ENCODE assay signal across 17 mouse cellular contexts in genomic region chr4:105554994-105555393, GRCm38 (mm10).
DNase-seq lines count a peak whose midpoint lies in the region; ATAC-seq and TF ChIP-seq lines count a peak whose summit lies in the region.
"Had no signal": no experiment of that assay in that cellular context is flagged by ENCODE, and none has a peak within 500 bp of the region (broad histone marks: within the 10 kb centered on the region; RNA-seq: fewer than 3 reads in every experiment).

No protein-coding gene starts in this region.

- H3K27me3 ChIP-seq in midbrain, postnatal 0 days (ENCODE audit: insufficient read depth, low read length), result no peaks in the 10 kb centered on the region
- H3K27me3 ChIP-seq: embryonic facial prominence, embryonic 12.5 days; forebrain, embryonic 12.5 days; heart, embryonic 12.5 days had no signal

- no peaks in the 10 kb centered on the region for H3K36me3 ChIP-seq in midbrain, postnatal 0 days (ENCODE audit: insufficient read depth, low read length)
- H3K36me3 ChIP-seq: embryonic facial prominence, embryonic 12.5 days; forebrain, embryonic 12.5 days; heart, embryonic 12.5 days; hindbrain, embryonic 10.5 days had no signal

- no peaks in the 10 kb centered on the region for H3K9me3 ChIP-seq in midbrain, postnatal 0 days (ENCODE audit: low read length)
- H3K9me3 ChIP-seq: embryonic facial prominence, embryonic 12.5 days; forebrain, embryonic 12.5 days; heart, embryonic 12.5 days; hindbrain, embryonic 10.5 days had no signal

- H3K4me3 ChIP-seq in gastrocnemius, adult 2 months, result no peak overlapping the region
- H3K4me3 ChIP-seq in midbrain, postnatal 0 days (ENCODE audit: low read depth, low read length), result no peak overlapping the region
- H3K4me3 ChIP-seq: embryonic facial prominence, embryonic 12.5 days; forebrain, embryonic 12.5 days; heart, embryonic 12.5 days; hindbrain, embryonic 10.5 days had no signal

- peak overlapping the region; percentile 59 for H3K27ac ChIP-seq in gastrocnemius, adult 2 months
- H3K27ac ChIP-seq in midbrain, postnatal 0 days (ENCODE audit: low read depth, low read length), result no peak overlapping the region
- H3K27ac ChIP-seq: embryonic facial prominence, embryonic 12.5 days; forebrain, embryonic 12.5 days; hindbrain, embryonic 10.5 days; hindbrain, embryonic 14.5 days had no signal

- DNase-seq in gastrocnemius, adult 2 months, result peak; percentile 27
- DNase-seq in gastrocnemius, adult 18-20 months (ENCODE audit: low spot score), result no peak
- peak; percentile 25 to 36 for DNase-seq in lung, adult 18-20 months
- DNase-seq in lung, postnatal 10 days, result no peak
- peak; percentile 22 for DNase-seq in urinary bladder, postnatal 14 days (ENCODE audit: low spot score)
- no peak for DNase-seq in urinary bladder, postnatal 10 days (ENCODE audit: low spot score)
- DNase-seq in left cerebral cortex, postnatal 25 days (ENCODE audit: low spot score in 2 of 2), result no peak
- no peak for DNase-seq in midbrain, postnatal 0 days (ENCODE audit: low spot score)
- DNase-seq: adrenal gland, postnatal 36 days; cerebellum, adult 11 months; cerebellum, adult 9-10 months; cerebellum, postnatal 25 days had no signal

- TF ChIP-seq CTCF in gastrocnemius, adult 2 months (IDR thresholded peaks at IDR 0.05), result no peak
- no peak for TF ChIP-seq CTCF in midbrain, postnatal 0 days (IDR thresholded peaks at IDR 0.05)

- intact Hi-C loops in gastrocnemius, adult 2 months (cut with DNase I), result loop anchor here (5.0 kb wide), 1 partner anchor 48 kb away; no protein-coding TSS in a partner anchor
- intact Hi-C loops in left cerebral cortex, postnatal 25 days (cut with DNase I), result no loop called here

- H3K4me2 ChIP-seq in midbrain, postnatal 0 days (ENCODE audit: low read depth, low read length, poor library complexity, severe bottlenecking), result no peak overlapping the region
- H3K4me2 ChIP-seq: embryonic facial prominence, embryonic 12.5 days; forebrain, embryonic 12.5 days; heart, embryonic 12.5 days; hindbrain, embryonic 14.5 days had no signal

- no peak overlapping the region for H3K9ac ChIP-seq in midbrain, postnatal 0 days (replicated peaks; ENCODE audit: low read length, poor library complexity, severe bottlenecking)
- H3K9ac ChIP-seq: embryonic facial prominence, embryonic 12.5 days; forebrain, embryonic 12.5 days; heart, embryonic 12.5 days; hindbrain, embryonic 14.5 days had no signal

- H3K4me1 ChIP-seq in midbrain, postnatal 0 days (ENCODE audit: insufficient read depth, low read length), result no peaks in the 10 kb centered on the region
- H3K4me1 ChIP-seq: forebrain, embryonic 12.5 days; heart, embryonic 12.5 days had no signal

- ATAC-seq in midbrain, postnatal 0 days (ENCODE audit: low FRiP score), result no peak

- 88% methylated on average over 8 of the region's 8 CpGs for WGBS in midbrain, postnatal 0 days

Comparison
In these comparisons a context has a peak if more than half of its experiments do, and no peak if none do; other contexts are left out.
1. DNase-seq: peak in gastrocnemius, adult 2 months (single experiment), lung, adult 18-20 months (2 of 2) and urinary bladder, postnatal 14 days (single experiment); none in gastrocnemius, adult 18-20 months (single experiment), lung, postnatal 10 days (single experiment), urinary bladder, postnatal 10 days (single experiment), left cerebral cortex, postnatal 25 days (0 of 2) and midbrain, postnatal 0 days (single experiment).